Mouse (Mus musculus) cerebellum, adult 11-12 months (tissue): ENCODE results near the gene Adamts17.

Experiments used
- DNase-seq: peaks from one replicate; pipeline ENCODE4 v3.0.0; 2022

The Adamts17 gene

DNA sequence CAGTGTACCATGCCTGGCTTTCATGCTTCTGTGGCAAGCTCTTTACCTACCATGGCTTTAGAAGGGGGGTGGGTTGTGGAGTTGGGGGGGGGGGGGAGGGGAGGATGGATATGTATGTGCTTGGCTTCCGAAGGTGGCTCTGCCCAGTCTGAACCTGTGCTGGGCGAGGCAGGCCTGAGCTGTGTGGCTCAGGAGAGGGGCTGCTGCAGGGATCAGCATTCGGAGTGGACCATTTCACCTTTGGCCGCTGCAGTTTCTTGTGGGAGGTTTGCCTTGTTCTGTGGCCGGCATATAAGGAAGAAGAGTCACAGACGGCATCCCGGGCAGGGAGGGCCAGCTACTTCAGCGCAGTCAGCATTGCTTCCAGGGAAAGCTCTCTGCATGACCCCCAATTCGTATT, 7.8 kb downstream of the Adamts17 start:
- DNase-seq, result no peak

DNA sequence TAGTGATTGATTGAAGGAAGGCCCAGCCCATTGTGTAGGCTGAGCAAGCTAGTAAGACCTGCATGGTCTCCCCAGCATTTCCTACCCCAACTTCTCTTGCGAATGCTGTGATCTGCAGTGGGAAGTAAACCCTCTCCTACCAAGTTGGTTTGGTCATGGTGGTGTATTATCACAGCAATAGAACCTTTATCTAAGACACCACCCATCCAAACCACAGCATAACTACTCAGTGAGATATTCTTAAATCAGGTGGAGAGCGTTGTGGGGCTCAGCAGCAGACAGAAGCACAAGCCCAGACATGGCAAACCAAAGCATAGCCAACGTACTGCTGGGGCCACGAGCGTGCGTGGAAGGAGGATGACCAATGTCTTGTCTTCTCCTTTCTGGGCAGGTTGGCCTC, 9.8 kb downstream of the Adamts17 start:
- no peak for DNase-seq

DNA sequence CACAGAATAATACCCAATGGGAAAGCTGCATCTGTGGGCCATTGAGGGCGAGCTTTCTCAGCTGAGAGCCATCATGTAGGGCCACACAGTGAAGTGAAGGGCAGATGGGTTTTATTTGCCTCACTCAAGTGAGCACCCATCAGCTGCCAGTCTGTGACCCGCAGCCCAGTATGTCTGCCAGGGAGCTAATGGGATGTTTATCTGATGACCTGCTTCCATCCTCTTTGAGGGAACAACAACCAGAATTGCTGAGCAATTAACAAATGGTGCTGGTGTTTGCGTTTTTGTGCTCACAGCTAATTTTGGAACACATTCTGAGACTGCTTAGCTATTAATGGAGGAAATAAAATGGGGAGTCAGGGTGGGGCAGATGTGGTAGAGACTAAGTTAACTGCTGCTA, 12.6 kb downstream of the Adamts17 start:
- DNase-seq, result no peak

DNA sequence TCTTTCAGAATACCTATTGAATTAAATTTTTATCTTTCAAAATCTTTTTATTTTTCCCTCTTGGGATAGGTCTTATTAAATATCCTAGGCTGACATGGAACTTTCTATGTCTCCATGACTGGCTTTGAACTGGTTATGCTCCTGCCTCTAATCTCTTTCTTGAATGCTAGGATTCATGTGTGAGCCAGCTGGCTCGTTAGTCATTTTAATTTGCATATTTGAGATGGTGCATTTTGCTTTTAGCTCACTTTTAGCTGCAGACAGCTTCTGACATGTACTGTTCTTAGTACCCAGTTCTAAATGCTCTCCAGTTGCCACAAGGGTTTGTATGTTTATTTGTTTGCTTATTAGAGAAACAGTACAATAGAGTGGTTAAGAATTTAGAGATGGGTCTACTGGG, 18.1 kb downstream of the Adamts17 start:
- no peak for DNase-seq

DNA sequence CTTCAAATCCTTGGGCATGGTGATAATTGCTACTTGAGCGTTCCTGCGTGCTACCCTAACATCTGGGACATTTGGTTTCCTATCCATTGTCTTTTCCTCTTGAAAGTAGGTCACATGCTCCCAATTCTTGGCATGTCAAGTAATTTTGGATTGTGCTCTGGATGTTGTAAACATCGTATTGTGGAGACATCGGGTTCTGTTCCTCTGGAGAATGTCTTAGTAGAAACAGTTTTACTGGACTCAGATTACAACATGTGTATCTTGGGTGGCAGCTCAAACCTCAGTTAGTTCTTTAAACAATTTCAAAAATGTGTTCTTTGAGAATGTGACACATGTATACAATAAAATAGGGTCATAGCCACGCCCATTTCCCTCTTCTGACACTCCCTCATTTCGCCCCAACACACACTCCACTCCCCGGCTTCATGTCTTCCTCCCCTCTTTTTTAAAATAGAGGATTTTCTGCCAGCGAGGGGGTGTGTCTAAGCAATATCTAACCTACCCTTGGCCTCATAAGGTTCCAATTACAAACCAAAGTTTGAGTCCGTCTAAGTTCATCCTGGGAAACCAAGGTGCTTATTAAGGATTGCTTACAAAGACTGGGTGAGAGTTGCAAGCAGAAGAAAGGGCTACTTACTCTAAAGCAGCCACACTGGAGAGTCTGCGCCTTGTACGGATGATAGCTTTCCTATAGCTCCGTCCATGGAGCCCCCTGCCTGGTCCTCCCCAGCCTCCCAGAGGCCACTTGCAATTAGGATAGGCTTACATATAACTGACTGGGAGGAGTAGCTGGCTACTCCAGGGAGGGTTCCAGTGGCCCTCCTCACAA, 18.9 kb downstream of the Adamts17 start:
- DNase-seq, result no peak

DNA sequence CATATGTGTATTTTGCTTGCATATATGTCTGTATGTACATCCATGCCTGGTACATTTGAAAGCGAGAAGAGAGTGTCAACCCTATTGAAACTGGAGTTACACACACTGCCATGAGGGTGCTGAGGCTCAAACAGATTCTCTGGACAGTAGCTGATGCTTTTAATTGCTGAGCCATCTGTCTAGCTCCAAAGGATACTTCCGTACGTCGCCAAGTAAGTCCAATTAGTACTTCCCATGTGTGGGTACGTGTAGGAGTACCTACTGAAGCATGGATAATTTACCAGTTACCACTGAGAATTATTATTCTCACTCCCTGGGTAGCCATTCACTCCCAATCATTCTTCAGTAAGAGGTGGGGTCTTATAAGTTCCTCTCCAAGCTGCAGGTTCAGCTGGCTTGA, 19.7 kb downstream of the Adamts17 start:
- DNase-seq, result no peak

DNA sequence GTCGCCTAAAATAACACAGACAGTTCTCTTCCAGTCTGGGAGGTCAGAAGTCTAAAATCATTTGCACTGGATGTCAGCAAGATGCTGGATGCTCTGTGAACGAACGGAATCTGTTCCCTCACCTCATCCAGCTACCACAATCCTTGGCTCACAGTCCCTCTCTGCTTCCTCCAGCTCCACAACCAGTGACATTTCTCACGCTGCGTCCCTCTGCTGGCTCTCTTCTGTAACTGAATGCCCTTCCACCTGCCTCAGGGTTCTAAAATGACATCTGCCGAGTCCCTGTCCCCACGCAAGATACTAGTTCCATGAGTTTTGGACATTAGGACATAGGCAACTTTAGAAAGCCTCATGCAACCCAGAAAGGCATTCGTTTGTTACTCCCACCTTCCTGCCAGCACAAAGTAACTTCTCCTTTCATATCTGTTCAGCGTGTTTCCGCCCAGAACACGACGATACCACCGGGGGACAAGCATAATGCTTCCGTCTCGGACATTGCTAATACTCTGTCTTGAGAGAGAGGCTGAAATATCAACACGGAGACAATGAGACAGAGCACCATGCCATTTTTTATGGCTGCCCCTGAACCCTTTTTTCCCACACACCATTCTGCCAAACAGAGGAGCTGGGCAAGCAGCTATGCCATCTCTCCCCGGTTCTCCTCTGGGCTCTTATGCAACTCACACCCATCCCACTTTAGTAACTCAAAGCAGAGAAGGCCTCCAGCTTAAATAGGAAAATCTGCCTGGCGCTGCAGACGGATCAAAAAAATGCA, 27.6 kb downstream of the Adamts17 start:
- DNase-seq, result no peak

DNA sequence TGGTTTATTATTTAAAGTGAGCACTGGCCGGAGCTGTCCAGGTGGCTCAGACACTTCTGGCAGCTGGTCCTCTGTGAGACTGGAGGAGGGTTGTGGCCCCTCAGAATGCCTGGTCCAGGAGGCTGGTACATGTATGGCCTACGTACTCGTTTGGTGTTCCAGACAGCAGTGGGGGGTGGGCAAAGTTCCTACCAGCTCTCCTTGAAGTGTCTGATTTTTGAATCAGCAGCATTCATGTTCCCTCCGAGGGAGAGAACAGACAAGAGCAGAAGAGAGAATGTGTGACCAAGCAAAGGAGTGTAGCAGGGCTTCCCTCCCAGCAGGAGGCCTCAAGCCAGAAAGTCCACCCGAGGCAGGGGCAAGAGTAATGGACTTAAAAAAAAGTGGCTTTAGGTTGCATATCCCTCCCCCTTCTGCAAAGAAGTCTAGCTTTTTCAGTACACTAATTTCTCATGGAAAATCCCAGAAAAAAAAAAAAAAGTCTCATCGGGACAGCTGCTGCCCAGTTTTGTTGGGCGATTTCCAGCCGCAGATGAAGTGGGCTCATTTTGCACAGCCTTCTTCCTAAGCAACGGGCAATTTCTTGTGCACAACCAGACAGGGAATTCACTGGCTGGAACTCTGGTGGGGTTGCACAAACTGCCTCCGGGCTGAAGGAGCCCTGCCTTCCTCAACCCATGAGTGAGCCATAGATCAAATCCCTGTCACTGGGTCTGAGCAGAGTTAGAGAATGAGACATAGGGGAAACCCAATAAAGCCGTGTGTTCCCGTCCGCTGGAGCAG, 28.4 kb downstream of the Adamts17 start:
- DNase-seq, result no peak

DNA sequence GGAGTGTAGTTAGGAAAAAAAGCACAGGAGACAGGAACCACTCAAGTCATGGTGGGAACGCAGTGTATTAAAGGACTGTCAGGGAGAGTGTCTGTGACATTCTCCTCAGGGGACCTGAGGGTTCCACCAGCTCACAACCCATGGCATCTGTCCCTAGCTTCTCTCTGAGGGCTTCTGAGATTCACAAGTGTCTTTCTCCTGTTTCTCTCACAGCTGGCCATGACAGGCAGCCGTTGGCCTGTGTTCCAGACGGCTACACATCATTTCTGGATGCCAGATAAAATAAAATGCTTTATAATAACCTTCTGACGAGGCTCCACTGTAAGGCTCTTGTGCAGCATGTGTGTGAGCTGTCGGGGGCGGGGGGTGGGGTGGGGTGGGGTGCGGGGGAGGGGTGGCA, 32.0 kb downstream of the Adamts17 start:
- DNase-seq, result no peak

DNA sequence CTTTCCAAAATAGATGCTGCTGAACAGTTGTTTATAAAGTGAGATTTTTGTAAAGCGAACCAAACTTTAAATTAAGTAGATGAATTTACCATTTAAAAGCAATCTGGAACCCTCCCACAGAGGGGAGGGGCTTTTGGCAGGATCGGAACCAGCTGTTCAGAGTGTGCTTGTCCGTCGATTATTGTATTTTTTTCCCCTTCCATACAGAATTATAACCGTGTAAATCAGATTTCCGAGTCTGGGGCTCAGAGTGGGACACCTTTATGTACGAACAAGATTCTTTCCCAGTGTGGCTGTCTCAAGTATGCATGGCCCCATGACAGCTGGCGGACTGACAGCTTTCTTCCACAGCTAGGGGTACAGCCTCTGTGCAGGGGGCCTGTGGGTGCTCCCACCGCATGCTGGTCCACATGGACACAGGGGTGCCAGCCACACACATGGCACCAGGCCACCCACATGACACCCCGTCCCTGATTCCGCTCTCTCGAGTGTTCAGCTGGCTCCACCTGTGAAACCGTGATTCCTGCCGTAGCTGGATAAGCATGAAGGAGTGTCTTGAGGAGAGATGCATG, 32.5 kb downstream of the Adamts17 start:
- DNase-seq, result no peak

DNA sequence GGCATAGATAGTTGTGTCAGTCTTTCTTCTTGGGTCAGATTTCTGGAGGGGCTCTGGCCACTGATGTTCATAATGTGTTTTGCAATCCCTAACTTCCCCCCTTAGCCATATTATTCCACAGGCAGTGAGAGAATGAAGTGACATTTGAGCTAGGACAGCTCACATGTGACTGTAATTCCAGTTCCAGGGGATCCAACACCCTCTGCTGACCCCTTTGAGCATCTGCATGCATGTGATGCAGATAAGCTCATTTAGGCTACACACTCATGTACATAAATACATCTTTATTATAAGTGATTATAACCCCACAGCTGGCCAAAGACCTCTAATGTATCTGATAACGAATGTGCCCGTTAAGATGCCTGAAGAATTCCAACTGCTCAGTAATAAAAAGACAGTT, 33.7 kb downstream of the Adamts17 start:
- DNase-seq, result no peak

DNA sequence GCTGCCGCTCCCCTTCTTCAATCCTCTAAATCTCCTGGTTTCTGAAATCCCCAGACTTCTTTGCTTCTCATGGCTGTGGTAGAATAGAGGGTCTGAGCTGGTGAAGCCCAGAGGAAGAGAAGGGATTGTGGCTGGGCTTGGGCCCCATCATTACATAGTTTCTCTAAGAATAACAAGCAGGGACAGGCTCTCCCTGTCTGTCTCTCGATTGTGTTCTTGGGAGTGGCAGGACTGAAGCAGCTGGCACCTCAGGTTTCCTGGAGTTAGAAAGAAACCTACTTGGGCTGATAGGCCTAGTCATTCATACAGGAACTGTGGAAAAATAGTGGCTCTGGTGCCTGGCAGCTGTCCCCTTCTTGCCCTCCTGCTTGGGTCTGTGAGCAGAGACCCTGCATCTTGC, 51.9 kb downstream of the Adamts17 start:
- DNase-seq, result no peak

DNA sequence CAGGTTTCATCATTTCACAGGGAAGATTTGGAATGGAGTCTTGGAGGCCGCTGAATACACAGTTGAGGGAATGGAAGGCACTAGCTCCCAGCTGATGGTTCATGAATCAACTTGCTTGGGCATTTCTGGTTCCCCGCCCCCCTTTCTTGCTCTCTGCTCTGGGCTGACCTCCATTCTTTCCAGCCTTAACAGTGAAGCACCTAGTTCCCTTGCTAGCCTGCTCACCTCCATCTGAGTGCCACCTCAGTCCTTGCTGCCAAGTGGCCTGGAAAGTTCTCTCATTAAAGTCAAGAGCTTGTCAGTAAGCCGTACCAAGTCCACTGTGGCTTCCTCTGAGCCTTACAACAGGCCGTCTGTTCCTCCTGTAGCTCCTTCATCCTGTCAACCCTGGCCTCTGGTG, 52.6 kb downstream of the Adamts17 start:
- DNase-seq, result no peak

DNA sequence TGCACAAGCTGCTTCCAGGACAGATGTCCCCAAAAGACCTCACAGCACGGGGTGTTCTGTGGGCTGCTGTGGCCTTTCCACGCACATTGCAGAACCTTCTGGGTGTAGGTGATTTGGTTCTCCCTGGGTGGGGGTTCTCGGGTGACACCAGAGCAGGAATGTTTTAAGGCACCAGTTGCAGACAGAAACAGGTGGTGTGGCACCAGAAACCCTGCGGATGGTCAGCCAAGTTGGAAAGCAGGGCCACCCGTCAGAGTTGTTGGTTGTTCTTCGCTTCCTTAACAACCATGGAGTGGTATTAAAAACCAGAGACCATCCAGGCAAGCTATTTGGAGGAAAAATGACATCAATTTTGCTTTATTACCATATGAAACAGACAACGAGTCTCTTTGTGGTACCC, 62.8 kb downstream of the Adamts17 start:
- no peak for DNase-seq

DNA sequence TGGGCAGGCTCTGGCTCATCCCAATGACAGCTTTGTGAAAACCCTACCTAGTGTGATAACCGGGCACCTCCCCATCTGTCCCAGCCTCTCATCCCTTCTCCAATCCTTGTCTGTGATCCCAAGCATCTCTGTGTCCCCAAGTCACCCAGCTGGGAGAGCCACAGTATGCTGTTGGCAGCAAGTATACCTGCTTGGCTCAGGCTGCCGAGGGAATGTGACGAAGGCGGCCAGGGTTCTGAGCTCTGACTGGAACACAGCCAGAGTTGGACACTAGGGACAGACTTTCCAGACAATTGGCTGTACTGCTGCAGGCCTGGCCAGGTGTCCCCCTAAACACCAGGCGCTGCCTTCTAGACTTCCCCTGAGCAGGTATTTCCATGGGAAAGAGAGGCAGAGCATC, 63.5 kb downstream of the Adamts17 start:
- peak; percentile 78 for DNase-seq

DNA sequence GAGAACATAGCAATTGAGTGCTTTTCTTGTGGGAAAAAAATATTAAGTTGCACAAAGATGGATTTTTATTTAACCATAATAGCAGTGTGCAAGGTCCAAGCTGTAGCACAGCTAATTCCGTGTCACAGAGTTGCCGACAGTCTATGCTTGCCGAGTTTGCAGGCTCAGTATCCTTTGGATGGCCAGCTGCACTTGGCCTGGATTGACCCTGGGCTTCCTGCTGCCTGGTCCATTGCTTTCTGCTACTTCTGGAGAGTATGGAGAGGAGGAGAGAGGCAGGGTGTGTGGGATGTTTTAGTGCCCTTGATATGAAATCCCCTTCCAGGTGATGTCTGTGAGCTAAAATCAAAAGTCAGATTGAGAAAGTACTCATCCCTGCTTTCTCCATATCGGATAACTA, 66.4 kb downstream of the Adamts17 start:
- no peak for DNase-seq

DNA sequence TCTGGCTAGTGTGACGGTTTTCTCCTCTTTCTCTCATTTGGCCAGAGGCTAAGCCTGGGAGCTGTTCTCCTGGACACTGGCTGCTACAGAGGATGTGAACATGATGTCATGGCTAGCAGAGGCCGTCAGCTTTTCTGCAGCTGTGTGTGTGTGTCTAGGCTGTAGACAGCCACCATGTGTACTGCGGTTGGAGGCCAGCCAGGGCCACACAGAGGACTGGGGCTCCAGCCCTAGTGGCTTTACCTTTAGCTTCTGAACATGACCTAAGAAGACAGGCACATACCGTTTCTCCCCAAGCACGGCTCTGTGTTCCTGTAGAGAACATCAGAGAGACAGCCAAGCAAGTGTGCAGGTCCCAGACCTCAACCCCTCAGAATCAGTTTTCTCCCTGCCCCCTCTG, 73.3 kb downstream of the Adamts17 start:
- DNase-seq, result no peak

DNA sequence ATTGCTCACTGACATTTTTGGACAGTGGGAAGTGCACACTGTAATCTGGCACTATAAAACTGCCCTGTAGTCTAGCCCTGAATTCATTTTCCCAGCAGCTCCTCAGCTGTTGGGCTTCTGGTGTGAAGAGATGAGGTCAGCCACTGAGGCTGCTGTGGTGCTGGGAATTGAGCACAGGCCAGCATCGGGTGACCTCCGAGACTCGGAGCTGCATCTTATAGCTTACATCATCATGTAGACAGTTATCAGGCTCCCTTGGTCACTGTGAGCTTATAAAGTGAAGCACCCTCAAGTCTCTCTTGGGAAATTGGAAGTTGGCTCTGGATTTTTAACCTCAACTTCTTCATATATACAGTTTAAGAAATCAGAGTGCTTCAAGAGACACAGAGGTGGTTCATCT, 84.1 kb downstream of the Adamts17 start:
- DNase-seq, result no peak

DNA sequence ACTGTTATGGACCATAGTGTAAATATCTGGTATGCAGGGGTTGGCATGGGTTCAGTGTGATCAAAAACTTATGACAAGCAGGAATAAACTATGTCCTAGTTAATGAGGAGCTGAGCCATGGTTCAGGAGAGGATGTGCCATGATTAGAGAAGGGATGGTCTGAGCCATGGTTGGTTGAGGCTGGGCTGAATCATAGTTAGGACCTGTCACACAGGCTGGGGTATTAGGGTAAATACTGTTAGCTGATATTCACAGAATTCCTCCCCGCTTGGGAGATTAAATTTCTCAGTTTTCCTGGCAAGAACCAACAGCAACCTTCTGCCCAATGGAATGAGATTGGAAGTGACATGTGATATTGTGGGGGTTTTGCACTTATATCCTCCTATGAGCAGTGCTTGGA, 84.6 kb downstream of the Adamts17 start:
- no peak for DNase-seq

DNA sequence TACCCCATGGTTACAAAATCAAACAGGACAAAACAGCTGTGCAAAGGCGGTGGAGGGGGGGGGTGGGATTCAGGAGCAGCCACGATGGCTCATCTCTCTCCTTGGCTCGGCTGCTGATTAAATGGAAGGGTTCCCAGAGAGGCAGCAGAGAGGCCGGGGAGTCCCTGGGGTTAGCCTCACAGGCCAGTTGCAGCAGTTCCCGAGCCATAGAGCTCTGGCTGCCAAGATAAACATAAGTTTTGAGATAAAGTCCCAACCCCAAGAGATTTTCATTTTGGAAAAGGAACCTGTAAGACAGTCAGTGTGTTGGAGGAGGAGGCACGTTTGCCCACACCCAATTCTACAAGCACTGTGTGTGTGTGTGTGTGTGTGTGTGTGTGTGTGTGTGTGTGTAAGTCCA, 89.7 kb downstream of the Adamts17 start:
- DNase-seq, result no peak

DNA sequence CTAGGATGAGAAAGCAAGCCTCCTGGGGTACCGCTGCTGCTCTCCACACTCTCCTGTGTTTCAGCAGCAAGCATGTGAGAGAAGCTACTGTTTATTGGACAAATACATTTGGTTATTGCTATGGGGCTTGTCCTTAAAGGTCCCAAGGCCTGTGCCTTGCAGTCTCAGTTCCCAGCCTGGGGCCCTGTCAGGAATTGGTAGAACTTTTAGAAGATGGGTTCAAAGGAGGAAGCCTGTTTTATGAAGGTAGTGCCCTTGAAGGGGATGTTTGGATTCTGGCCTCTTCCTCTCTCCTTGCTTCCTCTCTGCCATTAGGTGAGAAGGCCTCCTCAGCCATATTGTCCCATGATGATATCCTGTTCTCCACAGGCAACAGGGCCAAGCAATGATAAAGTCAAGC, 91.8 kb downstream of the Adamts17 start:
- no peak for DNase-seq

DNA sequence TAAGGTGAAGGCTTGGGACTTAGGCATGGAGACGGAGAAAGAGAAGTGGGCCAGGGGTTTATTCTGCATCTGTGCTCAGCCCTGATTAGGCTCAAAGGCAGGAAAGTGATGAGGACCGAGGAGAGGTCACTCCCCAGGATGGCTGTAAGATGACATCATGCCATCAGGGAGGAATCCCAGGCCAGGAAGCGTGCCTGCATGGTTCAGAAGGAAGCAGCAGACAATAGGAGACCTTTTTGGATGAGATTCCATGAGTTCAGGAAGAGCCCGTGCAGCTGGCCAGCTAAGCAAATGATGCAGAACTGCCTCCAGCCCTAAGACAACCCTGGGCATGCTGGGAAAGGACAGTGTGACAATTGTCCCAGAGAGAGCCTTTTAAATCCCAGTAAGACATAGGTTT, 93.7 kb downstream of the Adamts17 start:
- no peak for DNase-seq

DNA sequence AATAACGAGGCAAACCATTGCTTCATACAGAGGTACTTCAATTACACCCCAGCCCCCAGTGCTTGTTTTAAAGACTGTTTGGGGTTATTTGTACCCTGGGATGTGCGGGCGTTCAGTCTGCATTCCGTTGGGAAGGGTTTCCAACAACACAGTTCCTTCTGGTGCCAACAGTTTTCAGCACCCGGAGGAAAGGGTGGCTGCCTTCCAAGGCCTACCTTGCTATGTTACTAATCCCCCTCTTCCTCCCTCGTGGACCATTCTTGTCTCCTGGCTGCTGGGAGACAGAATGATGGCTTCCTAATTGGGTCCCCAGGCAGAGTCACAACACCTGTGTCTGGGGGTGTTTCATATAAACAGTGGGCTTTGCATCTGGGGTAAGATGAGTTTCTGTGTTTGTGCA, 94.5 kb downstream of the Adamts17 start:
- no peak for DNase-seq
